In genomic region chr2:104685418-104685817, GRCm38 (mm10) we compare ENCODE assay signal across 8 mouse cellular contexts. TPM values are rescaled to one million over a fixed set of nuclear protein-coding genes. Genes with fewer than 3 reads are reported as not detected.
DNase-seq lines count a peak whose midpoint lies in the region; ATAC-seq and TF ChIP-seq lines count a peak whose summit lies in the region.

No protein-coding gene starts in this region.

- H3K27ac ChIP-seq in intestine, postnatal 0 days (ENCODE audit: low read depth, low read length): no peak overlapping the region
- no peak overlapping the region for H3K27ac ChIP-seq in midbrain, embryonic 12.5 days (replicated peaks)
- H3K27ac ChIP-seq in small intestine, adult 2 months (ENCODE audit: insufficient read depth, low read depth, low read length): no peak overlapping the region

- peak; percentile 77 to 78 for DNase-seq in adrenal gland, adult 18-20 months (ENCODE audit: low spot score in 2 of 2)
- peak; percentile 84 for DNase-seq in embryo, embryonic 11 days
- peak; percentile 68 to 77 for DNase-seq in gastrocnemius, postnatal 4 days (ENCODE audit: low spot score in 2 of 2)
- DNase-seq in left cerebral cortex, postnatal 36 days (ENCODE audit: low spot score in 2 of 2): peak; percentile 67 to 74

- H3K9ac ChIP-seq in intestine, postnatal 0 days (ENCODE audit: low read depth, low read length): no peak overlapping the region
- no peak overlapping the region for H3K9ac ChIP-seq in midbrain, embryonic 12.5 days (replicated peaks)

- intact Hi-C loops in left cerebral cortex, postnatal 36 days (cut with DNase I): loop anchor here (1.0 to 5.0 kb wide), 2 partner anchors 62 to 89 kb away; no protein-coding TSS in a partner anchor

- no peak overlapping the region for H3K4me2 ChIP-seq in intestine, postnatal 0 days (replicated peaks; ENCODE audit: low read depth)
- H3K4me2 ChIP-seq in midbrain, embryonic 12.5 days (replicated peaks): no peak overlapping the region

- WGBS in intestine, postnatal 0 days: 4% methylated on average over 13 of the region's 13 CpGs
- 10% methylated on average over 13 of the region's 13 CpGs for WGBS in midbrain, embryonic 12.5 days
- WGBS in small intestine, adult 2 months: 7% methylated on average over 13 of the region's 13 CpGs

- H3K9me3 ChIP-seq in intestine, postnatal 0 days (ENCODE audit: control insufficient read depth): no peaks in the 10 kb centered on the region
- no peaks in the 10 kb centered on the region for H3K9me3 ChIP-seq in midbrain, embryonic 12.5 days

- TF ChIP-seq CTCF in intestine, postnatal 0 days (IDR thresholded peaks at IDR 0.05; ENCODE audit: low read depth): peak; percentile 100
- peak; percentile 97 for TF ChIP-seq CTCF in small intestine, adult 2 months (IDR thresholded peaks at IDR 0.05; ENCODE audit: extremely low read depth, insufficient read length, insufficient replicate concordance, low read depth, low read length)

- H3K36me3 ChIP-seq in intestine, postnatal 0 days (ENCODE audit: control insufficient read depth, insufficient read depth): peaks cover 4% of the 10 kb centered on the region; the same call in 1 of the 2 replicates
- peaks cover 36% of the 10 kb centered on the region for H3K36me3 ChIP-seq in midbrain, embryonic 12.5 days
- H3K36me3 ChIP-seq in small intestine, adult 2 months (ENCODE audit: control insufficient read depth, insufficient read depth, low read length): no peaks in the 10 kb centered on the region; the same call in 1 of the 2 replicates

- TF ChIP-seq POLR2A in small intestine, adult 2 months (IDR thresholded peaks at IDR 0.05; ENCODE audit: low read depth, low read length): no peak

- no peaks in the 10 kb centered on the region for H3K27me3 ChIP-seq in intestine, postnatal 0 days (replicated peaks; ENCODE audit: control insufficient read depth, insufficient read depth, low read length)
- no peaks in the 10 kb centered on the region for H3K27me3 ChIP-seq in midbrain, embryonic 12.5 days
- H3K27me3 ChIP-seq in small intestine, adult 2 months (ENCODE audit: control insufficient read depth, insufficient read depth, low read length): no peaks in the 10 kb centered on the region

- no peak overlapping the region for H3K4me3 ChIP-seq in intestine, postnatal 0 days (ENCODE audit: low read depth, low read length)
- H3K4me3 ChIP-seq in midbrain, embryonic 12.5 days: no peak overlapping the region
- H3K4me3 ChIP-seq in small intestine, adult 2 months (ENCODE audit: low read depth, low read length): no peak overlapping the region

- peak; percentile 73 for ATAC-seq in intestine, postnatal 0 days
- ATAC-seq in midbrain, embryonic 12.5 days (ENCODE audit: low FRiP score, low read depth): peak; percentile 89
- ATAC-seq in activated CD4-positive, CD25-positive, alpha-beta regulatory T cell, adult 4 months: no peak

- H3K4me1 ChIP-seq in intestine, postnatal 0 days (replicated peaks; ENCODE audit: control insufficient read depth, insufficient read depth, low read length): no peaks in the 10 kb centered on the region; the same call in 1 of the 2 replicates
- H3K4me1 ChIP-seq in midbrain, embryonic 12.5 days: peaks cover 6% of the 10 kb centered on the region; the same call in 1 of the 2 replicates
- H3K4me1 ChIP-seq in small intestine, adult 2 months (ENCODE audit: control insufficient read depth, insufficient read depth, insufficient read length, low read length): no peaks in the 10 kb centered on the region

RNA-seq across cellular contexts. Expression of gene Tcp11l1, which starts 26.6 kb away (rescaled TPM):
- 10 to 100 TPM; 10.4 to 11.2 TPM for total RNA-seq in adrenal gland, adult 18-20 months (2021)
- total RNA-seq in gastrocnemius, postnatal 4 days (2021): 1 to 10 TPM; 7.1 to 9.5 TPM
- 16.0 and 17.2 TPM in 2 replicates for polyA plus RNA-seq in intestine, postnatal 0 days (2015; fragmentation: Nextera tagmentation; extraction: Ambion mirVana)
- 10 to 100 TPM; 38.5 to 40.7 TPM for total RNA-seq in left cerebral cortex, postnatal 36 days (2021)
- polyA plus RNA-seq in midbrain, embryonic 12.5 days (2016; fragmentation: Nextera tagmentation; extraction: Ambion mirVana): 68.4 and 73.4 TPM in 2 replicates
- polyA plus RNA-seq in small intestine, adult 2 months (2012; rRNA removed): 1.9 and 2.4 TPM in 2 replicates
- 1 to 10 TPM in 1 of 2 experiments, not detected in 1; 1.3 TPM for polyA plus RNA-seq in activated CD4-positive, CD25-positive, alpha-beta regulatory T cell, adult 4 months (2017; shearing (Covaris generic))

RNA-seq across cellular contexts. Expression of gene Pin1rt1, which starts 30.8 kb away (rescaled TPM):
- total RNA-seq in adrenal gland, adult 18-20 months (2021): not detected
- total RNA-seq in gastrocnemius, postnatal 4 days (2021): not detected
- polyA plus RNA-seq in intestine, postnatal 0 days (2015; fragmentation: Nextera tagmentation; extraction: Ambion mirVana): not detected in 2 replicates
- not detected for total RNA-seq in left cerebral cortex, postnatal 36 days (2021)
- not detected in 2 replicates for polyA plus RNA-seq in midbrain, embryonic 12.5 days (2016; fragmentation: Nextera tagmentation; extraction: Ambion mirVana)
- polyA plus RNA-seq in small intestine, adult 2 months (2012; rRNA removed): not detected in 2 replicates
- not detected for polyA plus RNA-seq in activated CD4-positive, CD25-positive, alpha-beta regulatory T cell, adult 4 months (2017; shearing (Covaris generic))

RNA-seq across cellular contexts. Expression of gene Depdc7, which starts 57.3 kb away (rescaled TPM):
- total RNA-seq in adrenal gland, adult 18-20 months (2021): 1 to 10 TPM in 1 of 2 experiments, under 1 TPM in 1; 0.66 to 1.2 TPM
- 1 to 10 TPM; 2.4 to 3.3 TPM for total RNA-seq in gastrocnemius, postnatal 4 days (2021)
- 62.4 and 70.0 TPM in 2 replicates for polyA plus RNA-seq in intestine, postnatal 0 days (2015; fragmentation: Nextera tagmentation; extraction: Ambion mirVana)
- 1 to 10 TPM in 1 of 2 experiments, under 1 TPM in 1; 0.96 to 1.7 TPM for total RNA-seq in left cerebral cortex, postnatal 36 days (2021)
- polyA plus RNA-seq in midbrain, embryonic 12.5 days (2016; fragmentation: Nextera tagmentation; extraction: Ambion mirVana): 3.4 and 3.8 TPM in 2 replicates
- polyA plus RNA-seq in small intestine, adult 2 months (2012; rRNA removed): 3.5 and 15.7 TPM in 2 replicates
- polyA plus RNA-seq in activated CD4-positive, CD25-positive, alpha-beta regulatory T cell, adult 4 months (2017; shearing (Covaris generic)): not detected
